Mouse (Mus musculus) sigmoid colon, adult 10 weeks (tissue): ENCODE measurements around the gene Kcnip1. TPM values are rescaled to one million over a fixed set of nuclear protein-coding genes. Genes with fewer than 3 reads are reported as not detected.

Experiments
- polyA plus RNA-seq: library from polyadenylated mRNA; stranded (reverse); fragments of 350-450 nt; fragmentation: Illumina TruSeq; extraction: RNeasy Lipid Tissue Mini Kit (QIAGEN cat#74804); gene quantifications from one replicate; pipeline ENCODE4 v1.2.3, GENCODE M21; 2014; ENCODE audit warnings: low read depth, low replicate concordance

The Kcnip1 gene
- 2.8 TPM for polyA plus RNA-seq

GRCm38 (mm10) chr11:33992938-33993337, at the start of gene Kcnip1:
TSS of gene Kcnip1 (minus strand) at chr11:33993152.

GRCm38 (mm10) chr11:33962688-33963407, 30.1 kb downstream of the Kcnip1 start, which contains the start of gene Kcnmb1:
TSS of gene Kcnmb1 (plus strand) at chr11:33963013.

GRCm38 (mm10) chr11:33598986-33599385, 394.0 kb downstream of the Kcnip1 start, which contains the start of gene D130052B06Rik:
TSS of gene D130052B06Rik (plus strand) at chr11:33599302.

Other genes starting within 250 kb of the Kcnip1 start
- 13.4 TPM for gene Kcnmb1, start 30.1 kb downstream of the Kcnip1 start, polyA plus RNA-seq
- gene Lcp2, start 53.8 kb upstream of the Kcnip1 start, polyA plus RNA-seq, result 3.8 TPM
- not detected for gene 4930469K13Rik, start 105.4 kb upstream of the Kcnip1 start, polyA plus RNA-seq
- gene Foxi1, start 214.9 kb upstream of the Kcnip1 start, polyA plus RNA-seq, result not detected